Mouse (Mus musculus) olfactory bulb, adult 2 months (tissue): ENCODE measurements around the gene Gm5105.

ENCODE experiments used
- CTCF ChIP-seq: fragments of 200-500 bp; IDR thresholded peaks from 2 replicates; pipeline ENCODE4 v1.5.1; 2012; ENCODE audit warnings: low read depth, mild to moderate bottlenecking, low read length, moderate library complexity; ENCODE audit not compliant: insufficient read depth
- POLR2A ChIP-seq: fragments of 200-500 bp; IDR thresholded peaks from 2 replicates; pipeline ENCODE4 v1.6.1; 2012; ENCODE audit warnings: mild to moderate bottlenecking, low read depth, low read length, moderate library complexity; ENCODE audit not compliant: insufficient read depth

DNA sequence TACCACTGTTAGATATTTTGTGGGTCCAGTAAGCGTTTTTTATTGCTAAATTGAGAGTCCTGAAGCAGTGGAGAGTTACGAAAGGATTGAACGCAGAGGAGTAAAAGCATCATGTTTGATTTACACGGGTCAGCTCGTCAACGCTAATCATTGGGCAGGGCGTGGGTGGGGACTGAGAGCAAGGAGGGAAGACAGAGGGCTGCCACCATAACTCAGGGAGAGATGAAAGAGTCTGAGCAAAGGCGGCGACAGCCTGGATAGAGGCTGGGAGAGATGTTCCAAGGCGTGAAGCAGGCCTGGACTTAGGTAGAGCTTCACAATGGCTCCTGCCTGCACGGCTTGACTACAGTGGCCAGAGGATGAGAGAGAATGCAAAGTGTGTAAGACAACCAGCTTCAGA lies 16.4 kb downstream of the Gm5105 start:
- no peak for TF ChIP-seq CTCF
- TF ChIP-seq POLR2A: no peak
